Mouse (Mus musculus): ENCODE measurements around the gene Gdf3. TPM values are rescaled to one million over a fixed set of nuclear protein-coding genes. Genes with fewer than 3 reads are reported as not detected.

Gdf3 gene
- total RNA-seq, 1 experiment = 155 TPM

GRCm38 (mm10) chr6:122598436-122598835 is 11.5 kb downstream of the Gdf3 start:
- no peak overlapping the region for H3K27ac ChIP-seq (ENCODE audit: insufficient read depth, low read depth, low read length, poor library complexity, severe bottlenecking)
- TF ChIP-seq CHD2 (IDR thresholded peaks at IDR 0.05; ENCODE audit: low read depth, low read length) (no peak), ZC3H11A (IDR thresholded peaks at IDR 0.05; ENCODE audit: borderline replicate concordance, low read depth, low read length) (no peak), MAFK (IDR thresholded peaks at IDR 0.05; ENCODE audit: insufficient read depth, low read depth, low read length) (no peak), ZNF384 (IDR thresholded peaks at IDR 0.05; ENCODE audit: low read depth, low read length) (no peak), HCFC1 (IDR thresholded peaks at IDR 0.05; ENCODE audit: borderline replicate concordance, insufficient read depth, low read length) (no peak)
- no peak for DNase-seq (ENCODE audit: low read depth, low spot score)
- H3K4me3 ChIP-seq (ENCODE audit: insufficient read depth in 1 of 2, low read depth in 1 of 2, low read length in 2 of 2, poor library complexity in 1 of 2, severe bottlenecking in 1 of 2) = no peak overlapping the region
- in situ Hi-C loops (cut with MboI; ENCODE audit: low sequenced_read_pairs in 2 of 2, unreplicated experiment in 2 of 2) = loop anchor here in 1 of 2 experiments (25.0 kb wide), 1 partner anchor 111 kb away; the partner anchor contains the start of gene Rimklb
- no peak overlapping the region for H3K9ac ChIP-seq (ENCODE audit: insufficient read depth, low read depth, low read length, poor library complexity, severe bottlenecking)
- no peaks in the 10 kb centered on the region for H3K9me3 ChIP-seq (ENCODE audit: control insufficient read depth, insufficient read depth, low read depth, low read length)
- H3K36me3 ChIP-seq (ENCODE audit: control insufficient read depth, insufficient read depth, low read length, poor library complexity, severe bottlenecking) = 0 out of 2 replicates have a peak, but pooled peaks cover 2% of the 10 kb centered on the region
- H3K4me1 ChIP-seq (ENCODE audit: control insufficient read depth in 2 of 2, insufficient read depth in 2 of 2, low read length in 2 of 2, poor library complexity in 1 of 2) = peaks cover 0 to 2% of the 10 kb centered on the region in 2 experiments; a peak in 1 of 4 replicates

- no peak overlapping the region for H3K27ac ChIP-seq (ENCODE audit: insufficient read depth, low read depth, low read length, poor library complexity, severe bottlenecking)
- DNase-seq (ENCODE audit: low read depth, low spot score) = no peak
- no peak for TF ChIP-seq ZNF384 (IDR thresholded peaks at IDR 0.05; ENCODE audit: low read depth, low read length)
- TF ChIP-seq CHD2 (IDR thresholded peaks at IDR 0.05; ENCODE audit: low read depth, low read length) = no peak
- TF ChIP-seq MAFK (IDR thresholded peaks at IDR 0.05; ENCODE audit: insufficient read depth, low read depth, low read length) = no peak
- H3K9ac ChIP-seq (ENCODE audit: insufficient read depth, low read depth, low read length, poor library complexity, severe bottlenecking) = no peak overlapping the region
- no peaks in the 10 kb centered on the region for H3K9me3 ChIP-seq (ENCODE audit: control insufficient read depth, insufficient read depth, low read depth, low read length)
- no peak overlapping the region for H3K4me3 ChIP-seq (ENCODE audit: insufficient read depth in 1 of 2, low read depth in 1 of 2, low read length in 2 of 2, poor library complexity in 1 of 2, severe bottlenecking in 1 of 2)
- H3K4me1 ChIP-seq (ENCODE audit: control insufficient read depth in 2 of 2, insufficient read depth in 2 of 2, low read length in 2 of 2, poor library complexity in 1 of 2) = peaks cover 0 to 2% of the 10 kb centered on the region in 2 experiments; a peak in 1 of 4 replicates
- in situ Hi-C loops (cut with MboI; ENCODE audit: low sequenced_read_pairs in 2 of 2, unreplicated experiment in 2 of 2) = loop anchor here in 1 of 2 experiments (25.0 kb wide), 1 partner anchor 111 kb away; the partner anchor contains the start of gene Rimklb
- 0 out of 2 replicates have a peak, but pooled peaks cover 2% of the 10 kb centered on the region for H3K36me3 ChIP-seq (ENCODE audit: control insufficient read depth, insufficient read depth, low read length, poor library complexity, severe bottlenecking)
Observed at GRCm38 (mm10) chr6:122598014-122598413, 11.9 kb downstream of the Gdf3 start.

- no peak for DNase-seq (ENCODE audit: low read depth, low spot score)
Observed at GRCm38 (mm10) chr6:122596608-122597007, 13.3 kb downstream of the Gdf3 start.

GRCm38 (mm10) chr6:122595637-122596036 is 14.2 kb downstream of the Gdf3 start:
- no peak for DNase-seq (ENCODE audit: low read depth, low spot score)
- Histone ChIP-seq H3K27ac (ENCODE audit: insufficient read depth, low read depth, low read length, poor library complexity, severe bottlenecking) (no peak overlapping the region), H3K4me1 (ENCODE audit: control insufficient read depth in 2 of 2, insufficient read depth in 2 of 2, low read length in 2 of 2, poor library complexity in 1 of 2) (0 out of 4 replicates have a peak, but pooled peaks cover 0 to 2% of the 10 kb centered on the region in 2 experiments), H3K9me3 (ENCODE audit: control insufficient read depth, insufficient read depth, low read depth, low read length) (no peaks in the 10 kb centered on the region), H3K36me3 (ENCODE audit: control insufficient read depth, insufficient read depth, low read length, poor library complexity, severe bottlenecking) (peaks cover 2% of the 10 kb centered on the region; the same call in 1 of the 2 replicates), H3K4me3 (ENCODE audit: insufficient read depth in 1 of 2, low read depth in 1 of 2, low read length in 2 of 2, poor library complexity in 1 of 2, severe bottlenecking in 1 of 2) (no peak overlapping the region), H3K9ac (ENCODE audit: insufficient read depth, low read depth, low read length, poor library complexity, severe bottlenecking) (no peak overlapping the region)
- in situ Hi-C loops (cut with MboI; ENCODE audit: low sequenced_read_pairs in 2 of 2, unreplicated experiment in 2 of 2) = loop anchor here in 1 of 2 experiments (25.0 kb wide), 1 partner anchor 108 kb away; the partner anchor contains the start of gene Rimklb
- no peak for TF ChIP-seq CHD2 (IDR thresholded peaks at IDR 0.05; ENCODE audit: low read depth, low read length)
- no peak for TF ChIP-seq HCFC1 (IDR thresholded peaks at IDR 0.05; ENCODE audit: borderline replicate concordance, insufficient read depth, low read length)
- no peak; the same call in 1 of the 2 replicates for TF ChIP-seq ZC3H11A (IDR thresholded peaks at IDR 0.05; ENCODE audit: borderline replicate concordance, low read depth, low read length)
- TF ChIP-seq MAFK (IDR thresholded peaks at IDR 0.05; ENCODE audit: insufficient read depth, low read depth, low read length) = no peak
- no peak for TF ChIP-seq ZNF384 (IDR thresholded peaks at IDR 0.05; ENCODE audit: low read depth, low read length)

More at GRCm38 (mm10) chr6:122596608-122597007, 13.3 kb downstream of the Gdf3 start:
- peaks cover 0 to 2% of the 10 kb centered on the region in 2 experiments; a peak in 1 of 4 replicates for H3K4me1 ChIP-seq (ENCODE audit: control insufficient read depth in 2 of 2, insufficient read depth in 2 of 2, low read length in 2 of 2, poor library complexity in 1 of 2)
- in situ Hi-C loops (cut with MboI; ENCODE audit: low sequenced_read_pairs in 2 of 2, unreplicated experiment in 2 of 2) = loop anchor here in 1 of 2 experiments (25.0 kb wide), 1 partner anchor 109 kb away; the partner anchor contains the start of gene Rimklb
- H3K9ac ChIP-seq (ENCODE audit: insufficient read depth, low read depth, low read length, poor library complexity, severe bottlenecking) = no peak overlapping the region
- H3K27ac ChIP-seq (ENCODE audit: insufficient read depth, low read depth, low read length, poor library complexity, severe bottlenecking) = no peak overlapping the region
- TF ChIP-seq ZNF384 (IDR thresholded peaks at IDR 0.05; ENCODE audit: low read depth, low read length) (no peak), MAFK (IDR thresholded peaks at IDR 0.05; ENCODE audit: insufficient read depth, low read depth, low read length) (no peak), CHD2 (IDR thresholded peaks at IDR 0.05; ENCODE audit: low read depth, low read length) (no peak), HCFC1 (IDR thresholded peaks at IDR 0.05; ENCODE audit: borderline replicate concordance, insufficient read depth, low read length) (no peak), ZC3H11A (IDR thresholded peaks at IDR 0.05; ENCODE audit: borderline replicate concordance, low read depth, low read length) (no peak)
- no peaks in the 10 kb centered on the region for H3K9me3 ChIP-seq (ENCODE audit: control insufficient read depth, insufficient read depth, low read depth, low read length)
- H3K4me3 ChIP-seq (ENCODE audit: insufficient read depth in 1 of 2, low read depth in 1 of 2, low read length in 2 of 2, poor library complexity in 1 of 2, severe bottlenecking in 1 of 2) = no peak overlapping the region
- H3K36me3 ChIP-seq (ENCODE audit: control insufficient read depth, insufficient read depth, low read length, poor library complexity, severe bottlenecking) = peaks cover 2% of the 10 kb centered on the region; the same call in 1 of the 2 replicates

Data from ES-E14 (cell line).